Mouse (Mus musculus) hindbrain, embryonic 11.5 days (tissue): Measurements from ENCODE around the gene Mast1. TPM values are rescaled to one million over a fixed set of nuclear protein-coding genes. Genes with fewer than 3 reads are reported as not detected.

Experiments
- ATAC-seq: fragments of 200-750 bp; cut with Nextera tagmentation; 2 replicates; pipeline ENCODE4 v1.8.0; 2017; ENCODE audit warnings: mild to moderate bottlenecking, moderate TSS enrichment, moderate library complexity; ENCODE audit not compliant: low FRiP score
- DNase-seq: peaks from one replicate; pipeline ENCODE4 v3.0.0-alpha.2; 2015; ENCODE audit warnings: low spot score
- H3K27ac ChIP-seq: fragments of 300-500 bp; sonication (generic); 2 replicates; pipeline ENCODE4 v1.5.1; 2014; ENCODE audit warnings: mild to moderate bottlenecking, low read depth, low read length
- H3K27me3 ChIP-seq: fragments of 300-500 bp; sonication (generic); 2 replicates; pipeline ENCODE4 v1.6.1; 2014; ENCODE audit warnings: mild to moderate bottlenecking, low read length, moderate library complexity, mixed read lengths; ENCODE audit not compliant: control insufficient read depth, insufficient read depth
- H3K36me3 ChIP-seq: fragments of 300-500 bp; sonication (generic); 2 replicates; pipeline ENCODE4 v1.6.1; 2014; ENCODE audit warnings: mild to moderate bottlenecking, low read length, moderate library complexity, mixed read lengths; ENCODE audit not compliant: control insufficient read depth, insufficient read depth
- H3K4me1 ChIP-seq: fragments of 300-500 bp; sonication (generic); replicated peaks from 2 replicates; pipeline ENCODE4 v1.6.1; 2014; ENCODE audit warnings: low read length, mixed read lengths; ENCODE audit not compliant: control insufficient read depth, insufficient read depth
- H3K4me2 ChIP-seq: fragments of 300-500 bp; sonication (generic); replicated peaks from 2 replicates; pipeline ENCODE4 v1.6.1; 2014; ENCODE audit warnings: mild to moderate bottlenecking, low read depth, low read length
- H3K4me3 ChIP-seq: fragments of 300-500 bp; sonication (generic); 2 replicates; pipeline ENCODE4 v1.5.1; 2014; ENCODE audit warnings: low read depth, low read length
- H3K9ac ChIP-seq: fragments of 300-500 bp; sonication (generic); 2 replicates; pipeline ENCODE4 v1.6.1; 2014; ENCODE audit warnings: low read depth, low read length
- H3K9me3 ChIP-seq: fragments of 300-500 bp; sonication (generic); 2 replicates; pipeline ENCODE4 v1.6.1; 2016; ENCODE audit warnings: low read length; ENCODE audit not compliant: control insufficient read depth
- WGBS: fragments of 180-500 bp; shearing (Covaris S2); extraction: QIAGEN DNeasy Blood & Tissue Kit; methylation state at CpG from one replicate; pipeline ENCODE4 v1.1.7; 2014; 5-methylcytosine and 5-hydroxymethylcytosine counted together
- polyA plus RNA-seq: library from polyadenylated mRNA; unstranded; fragments of >200 nt; fragmentation: Nextera tagmentation; extraction: Ambion mirVana; gene quantifications from 2 replicates; pipeline ENCODE4 v1.2.1, GENCODE M21; 2014

Mast1 gene
- polyA plus RNA-seq, 1 experiment from 2014 or later = 11.4 TPM

- no peaks in the 10 kb centered on the region for H3K36me3 ChIP-seq
- no peak for ATAC-seq
- H3K4me2 ChIP-seq = no peak overlapping the region
- no peak overlapping the region for H3K27ac ChIP-seq
- no peak overlapping the region for H3K4me3 ChIP-seq
- peaks cover 12% of the 10 kb centered on the region for H3K27me3 ChIP-seq
- H3K9me3 ChIP-seq = no peaks in the 10 kb centered on the region
- H3K4me1 ChIP-seq = no peaks in the 10 kb centered on the region
- 93% methylated on average over 2 of the region's 2 CpGs for WGBS
- no peak overlapping the region for H3K9ac ChIP-seq
- no peak for DNase-seq
Observed at GRCm38 (mm10) chr8:84921596-84921995, 15.6 kb downstream of the Mast1 start.

- Histone ChIP-seq H3K4me2 (no peak overlapping the region), H3K27ac (no peak overlapping the region), H3K27me3 (peaks cover 27% of the 10 kb centered on the region), H3K4me1 (no peaks in the 10 kb centered on the region), H3K36me3 (0 out of 2 replicates have a peak, but pooled peaks cover 2% of the 10 kb centered on the region), H3K4me3 (no peak overlapping the region), H3K9ac (no peak overlapping the region), H3K9me3 (no peaks in the 10 kb centered on the region; the same call in 1 of the 2 replicates)
- ATAC-seq (no peak), DNase-seq (no peak)
- WGBS = 87% methylated on average over 15 of the region's 15 CpGs
Observed at GRCm38 (mm10) chr8:84918646-84919045, 18.5 kb downstream of the Mast1 start.

- no peak overlapping the region for H3K27ac ChIP-seq
- no peak for DNase-seq
- no peak overlapping the region for H3K4me3 ChIP-seq
- H3K4me2 ChIP-seq = no peak overlapping the region
- H3K36me3 ChIP-seq = 0 out of 2 replicates have a peak, but pooled peaks cover 2% of the 10 kb centered on the region
- 23% methylated on average over 20 of the region's 20 CpGs for WGBS
- peaks cover 35% of the 10 kb centered on the region for H3K27me3 ChIP-seq
- no peaks in the 10 kb centered on the region; the same call in 1 of the 2 replicates for H3K9me3 ChIP-seq
- ATAC-seq = no peak
- H3K9ac ChIP-seq = no peak overlapping the region
- 0 out of 2 replicates have a peak, but pooled peaks cover 2% of the 10 kb centered on the region for H3K4me1 ChIP-seq
Observed at GRCm38 (mm10) chr8:84917781-84918180, 19.4 kb downstream of the Mast1 start.

- H3K9me3 ChIP-seq = no peaks in the 10 kb centered on the region; the same call in 1 of the 2 replicates
- H3K9ac ChIP-seq = no peak overlapping the region
- H3K4me3 ChIP-seq = no peak overlapping the region
- peaks cover 54% of the 10 kb centered on the region for H3K27me3 ChIP-seq
- no peak for ATAC-seq
- no peak overlapping the region for H3K4me2 ChIP-seq
- 0 out of 2 replicates have a peak, but pooled peaks cover 2% of the 10 kb centered on the region for H3K36me3 ChIP-seq
- no peak for DNase-seq
- H3K4me1 ChIP-seq = 0 out of 2 replicates have a peak, but pooled peaks cover 3% of the 10 kb centered on the region
- H3K27ac ChIP-seq = no peak overlapping the region
- 86% methylated on average over 8 of the region's 8 CpGs for WGBS
Observed at GRCm38 (mm10) chr8:84915269-84915668, 21.9 kb downstream of the Mast1 start.

- peaks cover 61% of the 10 kb centered on the region for H3K27me3 ChIP-seq
- WGBS = 34% methylated on average over 4 of the region's 4 CpGs
- no peak for ATAC-seq
Observed at GRCm38 (mm10) chr8:84913960-84914359, 23.2 kb downstream of the Mast1 start.

GRCm38 (mm10) chr8:84913502-84913900 is 23.7 kb downstream of the Mast1 start:
- 0 out of 2 replicates have a peak, but pooled peaks cover 7% of the 10 kb centered on the region for H3K4me1 ChIP-seq
- H3K9me3 ChIP-seq = no peaks in the 10 kb centered on the region; the same call in 1 of the 2 replicates
- 17% methylated on average over 9 of the region's 9 CpGs for WGBS
- peak overlapping the region; percentile 20; the same call in 1 of the 2 replicates for H3K9ac ChIP-seq
- ATAC-seq (no peak), DNase-seq (no peak)
- H3K4me2 ChIP-seq = peak overlapping the region; percentile 47
- peak overlapping the region; percentile 29; the same call in 1 of the 2 replicates for H3K4me3 ChIP-seq
- no peak overlapping the region for H3K27ac ChIP-seq
- H3K27me3 ChIP-seq = peaks cover 63% of the 10 kb centered on the region
- 0 out of 2 replicates have a peak, but pooled peaks cover 2% of the 10 kb centered on the region for H3K36me3 ChIP-seq

More at GRCm38 (mm10) chr8:84913960-84914359, 23.2 kb downstream of the Mast1 start:
- Histone ChIP-seq H3K9ac (no peak overlapping the region), H3K27ac (no peak overlapping the region), H3K36me3 (0 out of 2 replicates have a peak, but pooled peaks cover 2% of the 10 kb centered on the region), H3K4me3 (no peak overlapping the region), H3K9me3 (no peaks in the 10 kb centered on the region; the same call in 1 of the 2 replicates), H3K4me2 (no peak overlapping the region), H3K4me1 (0 out of 2 replicates have a peak, but pooled peaks cover 5% of the 10 kb centered on the region)
- DNase-seq = peak; percentile 52

GRCm38 (mm10) chr8:84912895-84913501 is 24.2 kb downstream of the Mast1 start:
- peak overlapping the region; percentile 29 for H3K4me3 ChIP-seq
- no peak for ATAC-seq
- H3K4me1 ChIP-seq = 0 out of 2 replicates have a peak, but pooled peaks cover 7% of the 10 kb centered on the region
- H3K27me3 ChIP-seq = peaks cover 62% of the 10 kb centered on the region
- H3K4me2 ChIP-seq = peak overlapping the region; percentile 47
- peak overlapping the region; percentile 20; the same call in 1 of the 2 replicates for H3K9ac ChIP-seq
- 0 out of 2 replicates have a peak, but pooled peaks cover 2% of the 10 kb centered on the region for H3K36me3 ChIP-seq
- H3K27ac ChIP-seq = no peak overlapping the region
- H3K9me3 ChIP-seq = no peaks in the 10 kb centered on the region; the same call in 1 of the 2 replicates
- DNase-seq = peak; percentile 61
- 2% methylated on average over 55 of the region's 55 CpGs for WGBS

- H3K36me3 ChIP-seq = 0 out of 2 replicates have a peak, but pooled peaks cover 2% of the 10 kb centered on the region
- ATAC-seq (no peak), DNase-seq (no peak)
- no peaks in the 10 kb centered on the region; the same call in 1 of the 2 replicates for H3K9me3 ChIP-seq
- no peak overlapping the region for H3K9ac ChIP-seq
- H3K4me3 ChIP-seq = peak overlapping the region; percentile 29; the same call in 1 of the 2 replicates
- H3K27ac ChIP-seq = no peak overlapping the region
- H3K4me2 ChIP-seq = no peak overlapping the region
- 21% methylated on average over 27 of the region's 27 CpGs for WGBS
- 0 out of 2 replicates have a peak, but pooled peaks cover 7% of the 10 kb centered on the region for H3K4me1 ChIP-seq
- peaks cover 56% of the 10 kb centered on the region for H3K27me3 ChIP-seq
Observed at GRCm38 (mm10) chr8:84912391-84912790, 24.8 kb downstream of the Mast1 start.
